Mouse (Mus musculus) liver, adult 2 months (tissue): ENCODE measurements around the gene Creb3.

Experiments
- CTCF ChIP-seq: fragments of 200-500 bp; IDR thresholded peaks from 2 replicates; pipeline ENCODE4 v1.5.1; 2011; ENCODE audit warnings: low read depth, low read length, control low read depth
- POLR2A ChIP-seq: fragments of 200-500 bp; IDR thresholded peaks from 2 replicates; pipeline ENCODE4 v1.6.1; 2011; ENCODE audit warnings: low read length, control low read depth; ENCODE audit not compliant: insufficient read depth; ENCODE audit errors: extremely low read depth

DNA sequence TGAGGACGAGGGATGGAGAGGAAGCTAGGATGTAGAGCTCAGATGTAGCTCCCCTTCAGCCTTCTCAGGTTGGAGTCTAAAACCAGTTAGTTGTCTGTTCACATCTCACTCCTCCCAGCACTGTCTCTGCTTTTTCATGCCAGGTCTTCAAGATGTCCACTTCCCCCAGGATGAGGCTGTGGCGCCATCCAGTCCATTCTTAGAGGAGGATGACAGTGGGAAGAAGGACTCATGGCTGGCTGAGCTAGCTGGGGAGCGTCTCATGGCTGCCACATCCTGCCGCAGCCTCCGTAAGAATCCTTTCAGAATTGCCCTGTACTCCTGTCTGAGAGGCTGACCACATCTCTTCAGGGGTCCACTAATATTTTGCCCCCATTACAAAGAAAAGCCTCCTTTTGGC is 18.6 kb downstream of the Creb3 start:
- no peak for TF ChIP-seq POLR2A
- no peak for TF ChIP-seq CTCF
